Mouse (Mus musculus) midbrain, embryonic 12.5 days (tissue): Measurements from ENCODE around the gene Lcp2. TPM values are rescaled to one million over a fixed set of nuclear protein-coding genes. Genes with fewer than 3 reads are reported as not detected.

Experiments used
- ATAC-seq: fragments of 200-750 bp; cut with Nextera tagmentation; 2 replicates; pipeline ENCODE4 v1.8.0; 2017; ENCODE audit warnings: low read depth, moderate TSS enrichment, moderate library complexity; ENCODE audit not compliant: low FRiP score
- H3K27ac ChIP-seq: fragments of 300-500 bp; sonication (generic); replicated peaks from 2 replicates; pipeline ENCODE4 v1.5.1; 2016; ENCODE audit warnings: mild to moderate bottlenecking
- H3K27me3 ChIP-seq: fragments of 300-500 bp; sonication (generic); 2 replicates; pipeline ENCODE4 v1.6.1; 2016; ENCODE audit warnings: mild to moderate bottlenecking
- H3K36me3 ChIP-seq: fragments of 300-500 bp; sonication (generic); 2 replicates; pipeline ENCODE4 v1.6.1; 2016
- H3K4me1 ChIP-seq: fragments of 300-500 bp; sonication (generic); 2 replicates; pipeline ENCODE4 v1.6.1; 2016
- H3K4me2 ChIP-seq: fragments of 300-500 bp; sonication (generic); replicated peaks from 2 replicates; pipeline ENCODE4 v1.6.1; 2016; ENCODE audit warnings: mild to moderate bottlenecking, moderate library complexity
- H3K4me3 ChIP-seq: fragments of 300-500 bp; sonication (generic); 2 replicates; pipeline ENCODE4 v1.5.1; 2016; ENCODE audit warnings: mild to moderate bottlenecking
- H3K9ac ChIP-seq: fragments of 300-500 bp; sonication (generic); replicated peaks from 2 replicates; pipeline ENCODE4 v1.6.1; 2016; ENCODE audit warnings: mild to moderate bottlenecking, moderate library complexity
- H3K9me3 ChIP-seq: fragments of 300-500 bp; sonication (generic); 2 replicates; pipeline ENCODE4 v1.6.1; 2016; ENCODE audit warnings: mild to moderate bottlenecking
- WGBS: fragments of 180-500 bp; shearing (Covaris S2); methylation state at CpG from one replicate; pipeline ENCODE4 v1.1.7; 2016; 5-methylcytosine and 5-hydroxymethylcytosine counted together
- polyA plus RNA-seq: library from polyadenylated mRNA; unstranded; fragments of >200 nt; fragmentation: Nextera tagmentation; extraction: Ambion mirVana; gene quantifications from 2 replicates; pipeline ENCODE4 v1.2.1, GENCODE M21; 2016

Lcp2 gene
- polyA plus RNA-seq, 1 experiment from 2014 or later, result 1.7 TPM

- Histone ChIP-seq H3K9me3 (no peaks in the 10 kb centered on the region), H3K4me2 (no peak overlapping the region), H3K9ac (no peak overlapping the region), H3K27ac (no peak overlapping the region), H3K4me3 (no peak overlapping the region), H3K27me3 (no peaks in the 10 kb centered on the region), H3K4me1 (no peaks in the 10 kb centered on the region), H3K36me3 (no peaks in the 10 kb centered on the region)
- 62% methylated on average over 6 of the region's 6 CpGs for WGBS
- ATAC-seq, result no peak
Observed at GRCm38 (mm10) chr11:34012007-34012652, 34.6 kb upstream of the Lcp2 start.

DNA sequence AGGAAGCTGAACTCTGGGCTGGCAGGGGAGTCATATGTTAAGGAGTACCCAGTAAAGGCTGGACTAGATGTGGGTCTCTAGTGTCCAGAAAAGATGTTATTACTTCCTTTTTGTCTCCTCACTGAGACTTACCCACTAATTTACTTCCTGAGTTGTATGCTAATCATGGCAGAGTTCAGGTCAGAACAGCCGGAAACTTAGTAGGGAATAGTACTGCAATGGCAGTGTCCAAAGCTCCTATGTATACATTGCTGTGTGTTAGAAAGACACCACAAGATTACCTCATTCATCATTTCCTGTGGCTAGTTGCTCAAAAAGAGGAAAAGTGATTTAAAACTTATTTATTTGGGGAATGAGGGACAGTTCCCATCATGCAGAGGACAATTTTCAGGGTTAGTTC is 21.6 kb upstream of the Lcp2 start:
- no peak overlapping the region for H3K4me2 ChIP-seq
- no peak overlapping the region for H3K4me3 ChIP-seq
- WGBS, result 92% methylated on average over 1 of the region's 1 CpGs

GRCm38 (mm10) chr11:34029658-34030057 is 17.1 kb upstream of the Lcp2 start:
- Histone ChIP-seq H3K36me3 (no peaks in the 10 kb centered on the region), H3K27ac (no peak overlapping the region), H3K4me2 (no peak overlapping the region), H3K9me3 (no peaks in the 10 kb centered on the region), H3K4me1 (no peaks in the 10 kb centered on the region), H3K4me3 (no peak overlapping the region), H3K9ac (no peak overlapping the region), H3K27me3 (no peaks in the 10 kb centered on the region)
- no peak for ATAC-seq
- WGBS, result 40% methylated on average over 5 of the region's 5 CpGs

More for the DNA sequence above, 21.6 kb upstream of the Lcp2 start:
- no peaks in the 10 kb centered on the region for H3K27me3 ChIP-seq
- H3K4me1 ChIP-seq, result no peaks in the 10 kb centered on the region
- no peak overlapping the region for H3K27ac ChIP-seq
- H3K9me3 ChIP-seq, result no peaks in the 10 kb centered on the region
- ATAC-seq, result no peak
- no peak overlapping the region for H3K9ac ChIP-seq
- H3K36me3 ChIP-seq, result no peaks in the 10 kb centered on the region

GRCm38 (mm10) chr11:34031015-34031805 is 15.5 kb upstream of the Lcp2 start:
- H3K4me3 ChIP-seq, result no peak overlapping the region
- no peaks in the 10 kb centered on the region for H3K36me3 ChIP-seq
- no peaks in the 10 kb centered on the region for H3K4me1 ChIP-seq
- no peak overlapping the region for H3K27ac ChIP-seq
- no peak for ATAC-seq
- H3K27me3 ChIP-seq, result no peaks in the 10 kb centered on the region
- H3K9ac ChIP-seq, result no peak overlapping the region
- no peak overlapping the region for H3K4me2 ChIP-seq
- no peaks in the 10 kb centered on the region for H3K9me3 ChIP-seq
- 75% methylated on average over 8 of the region's 8 CpGs for WGBS

- H3K9ac ChIP-seq, result no peak overlapping the region
- H3K36me3 ChIP-seq, result no peaks in the 10 kb centered on the region
- H3K4me1 ChIP-seq, result no peaks in the 10 kb centered on the region
- ATAC-seq, result no peak
- no peaks in the 10 kb centered on the region for H3K9me3 ChIP-seq
- no peaks in the 10 kb centered on the region for H3K27me3 ChIP-seq
- no peak overlapping the region for H3K27ac ChIP-seq
- WGBS, result 99% methylated on average over 5 of the region's 5 CpGs
- no peak overlapping the region for H3K4me3 ChIP-seq
- H3K4me2 ChIP-seq, result no peak overlapping the region
Observed at GRCm38 (mm10) chr11:34034008-34034505, 12.7 kb upstream of the Lcp2 start.

GRCm38 (mm10) chr11:34034794-34035193 is 11.9 kb upstream of the Lcp2 start:
- no peak for ATAC-seq
- H3K9me3 ChIP-seq, result no peaks in the 10 kb centered on the region
- H3K4me3 ChIP-seq, result no peak overlapping the region
- no peaks in the 10 kb centered on the region for H3K27me3 ChIP-seq
- no peaks in the 10 kb centered on the region for H3K4me1 ChIP-seq
- no peak overlapping the region for H3K9ac ChIP-seq
- H3K4me2 ChIP-seq, result no peak overlapping the region
- WGBS, result 76% methylated on average over 2 of the region's 2 CpGs
- no peak overlapping the region for H3K27ac ChIP-seq
- no peaks in the 10 kb centered on the region for H3K36me3 ChIP-seq

DNA sequence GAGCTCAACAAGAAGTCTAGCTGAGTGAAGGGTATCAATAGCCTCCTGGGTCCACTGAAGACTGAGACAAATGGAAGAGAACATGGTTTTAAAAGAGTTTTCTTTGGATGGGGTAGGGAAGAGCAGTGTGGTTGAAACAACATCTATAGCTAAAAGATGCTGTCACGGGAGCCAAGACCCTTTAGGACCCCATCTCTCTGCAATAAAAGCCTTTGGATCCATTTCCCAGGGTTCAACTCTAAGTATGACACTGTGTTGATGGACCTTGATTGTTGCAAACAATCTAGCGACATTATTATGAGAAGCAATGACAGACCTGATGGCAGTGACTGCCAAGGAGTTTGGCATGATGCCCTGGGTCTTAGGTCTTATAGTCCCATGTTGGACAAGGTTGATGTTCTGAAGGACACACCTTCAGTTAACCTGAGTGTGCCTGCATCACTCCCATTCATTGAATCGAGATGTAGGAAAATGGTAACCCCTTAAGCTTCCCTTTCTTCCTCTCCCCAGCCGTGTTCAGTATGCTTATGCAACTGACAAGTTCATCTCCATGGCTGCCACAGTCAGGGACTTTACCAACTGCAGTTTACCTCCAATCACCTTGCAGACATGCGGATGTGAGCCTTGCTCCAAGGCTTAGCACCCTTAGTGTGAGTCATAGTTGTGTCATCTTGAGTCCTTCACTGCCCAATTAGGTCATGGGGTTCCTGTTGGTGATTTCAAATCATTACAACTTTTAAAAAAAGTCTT is 10.6 kb upstream of the Lcp2 start:
- H3K4me2 ChIP-seq, result no peak overlapping the region
- 83% methylated on average over 5 of the region's 5 CpGs for WGBS
- no peak for ATAC-seq
- no peaks in the 10 kb centered on the region for H3K27me3 ChIP-seq
- H3K4me3 ChIP-seq, result no peak overlapping the region
- H3K9ac ChIP-seq, result no peak overlapping the region
- no peaks in the 10 kb centered on the region for H3K4me1 ChIP-seq
- no peaks in the 10 kb centered on the region for H3K9me3 ChIP-seq
- no peak overlapping the region for H3K27ac ChIP-seq
- no peaks in the 10 kb centered on the region for H3K36me3 ChIP-seq

- no peak overlapping the region for H3K9ac ChIP-seq
- no peaks in the 10 kb centered on the region for H3K36me3 ChIP-seq
- H3K9me3 ChIP-seq, result no peaks in the 10 kb centered on the region
- no peak overlapping the region for H3K4me2 ChIP-seq
- H3K4me1 ChIP-seq, result no peaks in the 10 kb centered on the region
- H3K4me3 ChIP-seq, result no peak overlapping the region
- H3K27me3 ChIP-seq, result no peaks in the 10 kb centered on the region
- ATAC-seq, result no peak
- no peak overlapping the region for H3K27ac ChIP-seq
- 86% methylated on average over 5 of the region's 5 CpGs for WGBS
Observed at GRCm38 (mm10) chr11:34040061-34040460, 6.7 kb upstream of the Lcp2 start.

- Histone ChIP-seq H3K4me1 (no peaks in the 10 kb centered on the region), H3K36me3 (no peaks in the 10 kb centered on the region), H3K4me3 (no peak overlapping the region), H3K9ac (no peak overlapping the region), H3K27me3 (no peaks in the 10 kb centered on the region), H3K9me3 (no peaks in the 10 kb centered on the region), H3K4me2 (no peak overlapping the region), H3K27ac (no peak overlapping the region)
- no peak for ATAC-seq
- 80% methylated on average over 1 of the region's 1 CpGs for WGBS
Observed at GRCm38 (mm10) chr11:34042808-34043207, 3.9 kb upstream of the Lcp2 start.

GRCm38 (mm10) chr11:34047542-34047937 is 820 bp downstream of the Lcp2 start:
- Histone ChIP-seq H3K4me3 (no peak overlapping the region), H3K36me3 (no peaks in the 10 kb centered on the region), H3K27ac (no peak overlapping the region), H3K9ac (no peak overlapping the region), H3K27me3 (no peaks in the 10 kb centered on the region), H3K9me3 (no peaks in the 10 kb centered on the region), H3K4me1 (no peaks in the 10 kb centered on the region), H3K4me2 (no peak overlapping the region)
- 91% methylated on average over 5 of the region's 5 CpGs for WGBS
- no peak for ATAC-seq

DNA sequence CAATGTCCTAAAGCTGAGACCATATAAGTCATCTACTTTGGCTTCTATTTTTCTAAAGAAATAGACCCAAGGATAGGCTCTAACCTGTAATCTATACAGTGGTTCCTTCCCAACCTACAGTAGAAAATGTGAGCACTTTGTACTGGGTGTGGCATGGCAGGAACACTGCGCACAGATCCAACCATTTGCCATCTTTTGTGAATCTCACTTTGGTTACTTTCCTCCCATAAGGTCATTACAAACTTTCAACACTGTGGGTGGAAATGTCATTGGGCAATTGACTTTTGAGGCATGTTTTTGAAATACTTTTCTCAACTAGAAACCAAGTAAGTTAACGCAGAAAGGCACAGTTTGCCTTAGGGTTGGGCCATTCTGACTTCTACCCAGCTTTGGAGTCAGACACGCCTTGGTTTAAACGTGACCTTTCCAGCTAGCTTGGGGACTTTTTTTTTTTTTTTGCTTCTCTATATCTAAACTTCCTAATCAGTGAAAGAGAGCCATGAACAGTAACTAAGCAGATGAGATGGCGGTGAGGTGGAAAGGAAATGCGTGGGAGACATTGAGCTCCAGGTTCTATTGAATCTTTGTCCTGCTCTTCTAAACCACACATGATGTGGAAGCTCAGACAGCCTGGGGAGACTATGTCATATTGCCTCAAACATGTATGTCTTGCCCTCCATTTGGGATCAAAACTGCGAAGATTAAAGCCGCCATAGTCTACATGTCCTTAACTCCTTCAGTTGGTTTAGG is 1.8 kb downstream of the Lcp2 start:
- Histone ChIP-seq H3K27ac (no peak overlapping the region), H3K9ac (no peak overlapping the region), H3K27me3 (no peaks in the 10 kb centered on the region), H3K9me3 (no peaks in the 10 kb centered on the region), H3K4me3 (no peak overlapping the region), H3K36me3 (no peaks in the 10 kb centered on the region), H3K4me1 (no peaks in the 10 kb centered on the region), H3K4me2 (no peak overlapping the region)
- 90% methylated on average over 8 of the region's 8 CpGs for WGBS
- no peak for ATAC-seq

- WGBS, result 97% methylated on average over 1 of the region's 1 CpGs
- Histone ChIP-seq H3K27ac (no peak overlapping the region), H3K36me3 (no peaks in the 10 kb centered on the region), H3K9me3 (no peaks in the 10 kb centered on the region), H3K4me3 (no peak overlapping the region), H3K4me1 (no peaks in the 10 kb centered on the region), H3K4me2 (no peak overlapping the region), H3K9ac (no peak overlapping the region), H3K27me3 (no peaks in the 10 kb centered on the region)
- ATAC-seq, result no peak
Observed at GRCm38 (mm10) chr11:34049125-34049379, 2.3 kb downstream of the Lcp2 start.
